ENCODE assay signal across 24 mouse cellular contexts in genomic region chr2:61651206-61651605, GRCm38 (mm10).
"Had no signal": no experiment of that assay in that cellular context is flagged by ENCODE, and none has a peak within 500 bp of the region (broad histone marks: within the 10 kb centered on the region; RNA-seq: fewer than 3 reads in every experiment).

No protein-coding gene starts in this region.

- DNase-seq: gastrocnemius, postnatal 14 days; gastrocnemius, postnatal 36 days; heart, adult 18-20 months; heart, postnatal 10 days; kidney, adult 11 months; kidney, adult 2 months; kidney, adult 9 months; kidney, postnatal 14 days; kidney, postnatal 36 days; layer of hippocampus, adult 9-11 months; layer of hippocampus, postnatal 36 days; left cerebral cortex, postnatal 4 days had no signal

- H3K4me3 ChIP-seq: heart, embryonic 10.5 days; heart, embryonic 12.5 days; hindbrain, embryonic 13.5 days; hindbrain, embryonic 15.5 days; kidney, embryonic 15.5 days; limb, embryonic 13.5 days; limb, embryonic 15.5 days; liver, embryonic 12.5 days had no signal

- H3K9ac ChIP-seq: heart, embryonic 12.5 days; hindbrain, embryonic 13.5 days; hindbrain, embryonic 15.5 days; kidney, embryonic 15.5 days; limb, embryonic 13.5 days; limb, embryonic 15.5 days; liver, embryonic 12.5 days; liver, embryonic 14.5 days had no signal

- H3K27me3 ChIP-seq: heart, embryonic 12.5 days; hindbrain, embryonic 13.5 days; hindbrain, embryonic 15.5 days had no signal

- H3K27ac ChIP-seq: heart, embryonic 10.5 days; hindbrain, embryonic 13.5 days; hindbrain, embryonic 15.5 days; hindbrain, postnatal 0 days; kidney, embryonic 15.5 days; kidney, postnatal 0 days; limb, embryonic 13.5 days; limb, embryonic 15.5 days; liver, embryonic 12.5 days; liver, embryonic 14.5 days had no signal

- H3K9me3 ChIP-seq: heart, embryonic 10.5 days; heart, embryonic 12.5 days; hindbrain, embryonic 13.5 days; hindbrain, embryonic 15.5 days; kidney, embryonic 15.5 days; limb, embryonic 13.5 days; limb, embryonic 15.5 days; liver, embryonic 12.5 days had no signal

- ATAC-seq: hindbrain, postnatal 0 days; intestine, embryonic 16.5 days; liver, embryonic 12.5 days had no signal

- H3K36me3 ChIP-seq: hindbrain, embryonic 15.5 days had no signal

- H3K4me2 ChIP-seq: heart, embryonic 12.5 days; hindbrain, embryonic 13.5 days; hindbrain, embryonic 15.5 days; kidney, embryonic 15.5 days; limb, embryonic 13.5 days; limb, embryonic 15.5 days; liver, embryonic 12.5 days had no signal
